Mouse (Mus musculus): ENCODE measurements at regions not wholly inside any gene's neighbourhood (a gene's known extent, or its start where the extent isn't known, plus 50 kb on each side); places are given as distances from the start of the nearest gene placed in this dataset.
"Not testable (repeated sequence)": the region's sequence is repeated elsewhere in the genome, so short reads cannot be mapped to it uniquely, and the experiment has no call there.

DNA sequence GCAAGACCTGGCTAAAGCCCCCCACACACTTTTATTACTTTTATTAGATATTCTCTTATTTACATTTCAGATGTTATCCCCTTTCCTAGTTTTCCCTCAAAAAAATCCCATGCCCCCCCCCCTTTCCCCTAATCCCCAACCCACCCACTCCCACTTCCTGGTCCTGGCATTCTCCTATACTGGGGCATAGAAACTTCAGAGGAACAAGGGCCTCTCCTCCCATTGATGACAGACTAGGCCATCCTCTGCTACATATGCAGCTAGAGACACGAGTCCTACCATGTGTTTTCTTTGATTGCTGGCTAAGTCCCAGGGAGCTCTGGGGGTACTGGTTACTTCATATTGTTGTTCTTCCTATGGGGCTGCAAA, 116.8 kb downstream of the Rfpl4b start:
- DNase-seq: not testable (repeated sequence)

- DNase-seq: no peak
These were observed 117.4 kb downstream of the Rfpl4b start for GRCm38 (mm10) chr10:38703954-38704761.

GRCm38 (mm10) chr10:38677453-38677852, 144.1 kb downstream of the Rfpl4b start:
- DNase-seq: no peak

DNA sequence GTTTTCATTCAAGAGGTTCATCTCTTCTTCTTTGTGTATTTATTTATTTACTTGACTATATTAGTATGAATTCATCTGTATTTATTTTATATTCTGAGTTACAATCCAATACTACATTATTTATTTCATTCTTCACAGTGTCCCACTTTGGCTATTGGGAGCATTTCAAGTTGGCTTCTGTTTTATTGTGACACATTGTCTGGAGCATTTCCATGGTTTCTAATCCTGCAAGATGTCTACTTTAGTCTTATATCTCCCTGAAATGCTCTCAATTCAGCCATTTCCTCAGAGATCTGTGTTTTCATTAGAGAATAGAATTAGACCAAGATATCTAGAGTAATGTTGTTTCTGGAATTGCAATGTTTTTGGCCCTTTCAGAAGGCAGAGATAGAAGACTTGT, 153.0 kb downstream of the Rfpl4b start:
- no peak for DNase-seq

DNA sequence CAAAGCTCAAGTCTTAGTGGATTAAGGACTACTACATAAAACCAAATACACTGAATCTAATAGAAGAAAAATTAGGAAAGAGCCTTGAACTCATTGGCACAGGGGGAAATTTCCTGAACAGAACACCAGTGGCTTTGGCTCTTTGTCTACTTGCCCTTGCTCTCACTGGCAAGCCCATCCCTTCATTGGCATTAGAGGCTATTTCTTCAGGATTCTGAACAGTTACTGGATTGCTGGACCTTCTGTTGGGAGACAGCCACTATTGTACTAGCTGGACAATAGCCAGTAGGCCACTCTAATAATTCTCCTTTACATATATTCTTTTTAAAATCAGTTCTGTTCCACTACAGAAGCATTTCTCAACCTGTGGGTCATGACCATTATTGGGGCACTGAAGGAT, 153.7 kb downstream of the Rfpl4b start:
- no peak for DNase-seq

DNA sequence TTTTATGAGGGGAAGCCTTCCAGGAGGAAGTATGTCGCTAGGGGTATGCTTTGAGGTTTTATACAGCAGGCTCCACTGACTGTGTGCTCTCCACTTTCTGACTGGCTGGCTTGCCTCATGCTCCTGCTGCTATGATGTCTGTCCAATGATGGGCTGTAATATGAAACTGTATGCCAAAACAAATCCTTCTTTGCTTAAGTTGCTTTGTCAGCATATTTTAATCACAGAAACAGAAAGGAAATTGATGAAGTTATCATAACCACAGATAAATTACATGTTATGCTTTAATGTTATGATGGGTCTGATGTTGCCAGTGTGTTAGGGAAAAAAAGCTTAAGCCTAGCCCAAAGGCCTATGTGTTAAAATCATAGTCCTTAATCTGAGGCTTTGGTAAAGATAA, 185.9 kb downstream of the Rfpl4b start:
- no peak for DNase-seq

DNA sequence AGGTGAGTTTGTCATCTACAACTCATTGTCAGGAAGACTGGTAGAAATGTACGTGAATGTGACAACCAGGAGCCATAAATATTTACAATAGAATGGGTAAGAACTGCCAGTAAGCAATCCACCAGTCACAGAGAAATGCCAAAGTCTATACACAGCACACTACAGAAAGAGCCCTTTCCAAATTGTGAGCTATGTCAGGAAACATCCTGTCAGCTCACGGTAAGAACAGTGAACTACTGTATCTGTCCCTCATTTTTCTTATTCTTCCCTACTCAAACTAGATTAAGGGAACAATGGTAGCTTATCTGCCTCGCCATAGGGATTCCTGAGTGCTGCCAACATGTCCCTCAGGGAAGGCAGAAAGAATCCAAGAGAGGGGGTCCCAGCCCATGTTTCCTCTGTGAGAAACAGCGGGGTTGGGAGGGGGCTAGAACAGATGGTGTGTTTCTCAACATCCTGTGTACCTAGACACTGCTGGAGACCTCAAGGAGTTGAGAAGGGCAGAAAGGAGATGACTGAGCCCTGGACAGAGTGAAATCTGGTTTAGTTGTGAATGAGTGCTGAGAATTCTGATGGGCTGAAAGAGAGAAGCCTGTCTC, 191.6 kb downstream of the Rfpl4b start:
- DNase-seq: no peak

GRCm38 (mm10) chr10:38623399-38623798, 198.2 kb downstream of the Rfpl4b start:
- DNase-seq: no peak

GRCm38 (mm10) chr10:38609606-38610510, 211.7 kb downstream of the Rfpl4b start:
- peak; percentile 1 for DNase-seq

DNA sequence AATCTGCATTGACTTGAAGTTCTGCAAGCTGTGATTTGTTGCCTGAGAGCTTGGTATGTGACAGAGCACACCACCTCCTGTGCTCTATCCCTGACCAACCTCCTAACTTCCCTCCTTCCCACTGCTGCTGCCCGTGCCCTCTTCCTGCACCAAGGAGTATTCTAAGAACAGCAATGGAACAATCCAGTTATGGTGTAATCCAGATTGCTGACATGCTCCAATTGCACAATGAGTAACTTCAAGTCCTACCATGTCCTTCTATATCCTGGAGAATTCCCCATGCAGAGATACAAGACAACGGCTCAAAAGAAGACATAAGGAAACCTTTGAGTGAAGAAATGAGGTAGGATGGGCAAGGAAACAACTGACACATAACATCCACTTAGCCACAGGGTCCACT, 235.5 kb downstream of the Rfpl4b start:
- DNase-seq: no peak

GRCm38 (mm10) chr10:38575726-38576125, 245.9 kb downstream of the Rfpl4b start:
- DNase-seq: no peak

- DNase-seq: no peak
These were observed 247.9 kb downstream of the Rfpl4b start for GRCm38 (mm10) chr10:38573728-38574127.

DNA sequence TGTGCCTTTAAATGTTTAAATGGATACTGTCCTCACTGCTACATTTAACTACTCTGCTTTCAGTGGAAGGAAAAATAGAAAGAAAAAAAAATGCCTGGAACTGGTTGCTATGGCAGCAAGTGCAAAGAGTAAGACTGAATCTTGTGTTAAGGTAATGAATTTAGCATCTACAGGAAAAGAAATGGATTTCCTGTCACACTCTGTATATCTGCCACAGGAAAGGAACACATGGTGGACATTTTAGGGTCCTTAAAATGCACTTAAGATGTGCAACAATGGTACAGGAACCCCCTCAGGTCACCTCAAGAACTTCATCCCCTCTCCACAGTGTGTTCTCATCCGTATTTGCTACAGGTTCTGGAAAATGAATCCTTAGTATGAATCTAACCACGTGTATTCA, 248.4 kb downstream of the Rfpl4b start:
- no peak for DNase-seq

DNA sequence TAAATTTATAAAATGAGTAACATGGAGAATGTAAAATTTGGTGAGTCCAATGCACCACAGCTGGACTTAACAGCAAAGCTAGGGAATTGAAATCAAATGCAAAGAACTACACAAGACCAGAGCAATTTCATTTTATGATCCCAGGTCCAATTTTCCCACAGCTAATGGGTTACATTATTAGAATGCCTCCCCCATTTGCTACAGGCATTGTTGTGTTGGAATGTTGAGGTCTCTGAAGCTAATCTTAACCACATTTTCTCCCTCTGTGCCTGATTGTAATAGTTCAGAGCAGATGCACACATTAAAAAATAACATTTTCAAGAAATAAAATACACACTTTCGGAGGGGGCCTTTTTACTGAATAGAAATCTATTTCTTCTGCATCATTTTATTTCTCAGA, 254.3 kb downstream of the Rfpl4b start:
- DNase-seq: no peak

GRCm38 (mm10) chr10:38566361-38566760, 255.2 kb downstream of the Rfpl4b start:
- no peak for DNase-seq

DNA sequence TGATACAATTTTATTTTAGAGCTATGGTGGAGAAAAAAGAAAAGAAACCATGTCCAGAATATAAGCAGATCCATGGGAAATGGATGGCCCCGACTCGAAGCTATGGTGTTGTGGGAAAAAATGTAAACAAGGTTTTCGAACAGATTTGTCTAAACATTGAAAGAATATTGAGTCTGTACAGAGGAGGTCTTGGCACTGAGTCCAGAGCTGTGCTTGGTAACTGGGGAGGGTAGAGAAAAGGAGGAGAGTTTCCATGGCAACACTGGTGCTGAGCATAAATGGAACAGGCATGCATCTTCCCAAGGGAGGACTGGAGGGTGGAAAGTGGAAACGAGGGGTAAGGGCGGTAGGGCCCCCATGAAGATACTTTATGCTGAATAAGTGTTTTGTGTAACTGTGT, 266.5 kb downstream of the Rfpl4b start:
- no peak for DNase-seq

GRCm38 (mm10) chr10:38553688-38554680, 267.6 kb downstream of the Rfpl4b start:
- DNase-seq: peak; percentile 18

GRCm38 (mm10) chr10:38553326-38553687, 268.3 kb downstream of the Rfpl4b start:
- no peak for DNase-seq

DNA sequence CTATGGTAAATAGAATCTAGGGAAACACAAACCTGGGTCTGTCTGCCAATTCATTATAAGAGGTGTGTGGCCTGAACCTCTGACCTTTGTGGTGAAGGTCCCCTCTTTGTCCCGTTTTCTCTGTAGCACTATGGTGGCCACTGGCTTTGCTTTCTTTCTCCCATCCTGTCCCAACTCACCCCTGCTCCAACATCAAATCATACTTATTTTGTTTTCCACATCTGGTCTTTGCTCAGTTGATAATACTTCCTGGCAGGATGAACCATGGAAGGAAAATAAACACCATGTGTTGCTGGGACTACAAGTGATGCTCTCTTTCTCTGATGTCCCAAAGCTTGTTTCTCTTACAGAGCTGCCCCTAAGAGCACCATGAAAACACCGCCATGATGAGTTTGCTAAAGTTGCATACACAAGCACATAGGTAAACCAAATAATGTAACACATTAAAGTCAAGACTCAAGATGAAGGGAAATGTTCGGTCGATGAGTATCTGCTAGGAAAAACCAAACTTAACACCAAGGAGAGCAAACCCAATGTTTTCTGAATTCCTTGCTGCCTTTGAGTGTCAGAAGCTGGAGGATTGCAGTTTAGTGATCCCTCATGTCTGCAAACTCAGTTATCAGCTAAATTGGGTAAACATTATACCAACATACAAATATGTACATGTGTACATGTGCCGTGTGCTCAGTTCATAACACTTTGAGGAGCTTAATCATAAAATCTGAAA, 269.1 kb downstream of the Rfpl4b start:
- DNase-seq: no peak

DNA sequence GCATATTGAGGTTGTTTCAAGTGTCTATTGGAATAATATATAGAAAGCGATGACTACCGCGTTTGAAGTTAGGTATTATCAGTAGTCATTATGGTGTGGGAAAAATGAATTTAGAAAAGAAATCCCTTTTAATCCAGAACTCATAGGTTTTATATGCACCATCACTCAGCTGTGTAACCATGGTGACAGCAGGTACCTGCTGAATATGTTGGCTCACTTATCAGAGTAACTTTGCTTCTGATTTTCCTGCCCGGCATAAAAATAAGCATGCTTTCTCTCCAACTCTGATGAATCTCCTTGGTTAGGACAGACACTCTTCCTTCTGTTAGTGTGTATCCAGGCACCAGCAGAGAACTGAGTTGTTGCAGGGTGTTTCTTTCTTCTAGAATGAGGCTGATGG, 281.5 kb downstream of the Rfpl4b start:
- no peak for DNase-seq

GRCm38 (mm10) chr10:38538766-38539165, 282.8 kb downstream of the Rfpl4b start:
- DNase-seq: no peak

GRCm38 (mm10) chr10:38516636-38517035, 304.9 kb downstream of the Rfpl4b start:
- no peak for DNase-seq

Measured in kidney, postnatal 14 days (tissue).